Mouse (Mus musculus): ENCODE data around the gene H2afy.
A peak's percentile ranks its signal among the peaks of the same experiment; 100 is the strongest.

The H2afy gene

GRCm38 (mm10) chr13:56110694-56111531, 25.2 kb downstream of the H2afy start:
- DNase-seq, result no peak

- DNase-seq, result no peak
Measured at GRCm38 (mm10) chr13:56109703-56110102, 26.5 kb downstream of the H2afy start.

GRCm38 (mm10) chr13:56108849-56109519, 27.2 kb downstream of the H2afy start:
- no peak for DNase-seq

- DNase-seq, result peak in 1 of 2 experiments; percentile 33
Measured at GRCm38 (mm10) chr13:56104971-56105391, 31.2 kb downstream of the H2afy start.

GRCm38 (mm10) chr13:56103796-56104746, 32.1 kb downstream of the H2afy start:
- DNase-seq, result no peak

GRCm38 (mm10) chr13:56102160-56102559, 34.0 kb downstream of the H2afy start:
- DNase-seq, result no peak

DNA sequence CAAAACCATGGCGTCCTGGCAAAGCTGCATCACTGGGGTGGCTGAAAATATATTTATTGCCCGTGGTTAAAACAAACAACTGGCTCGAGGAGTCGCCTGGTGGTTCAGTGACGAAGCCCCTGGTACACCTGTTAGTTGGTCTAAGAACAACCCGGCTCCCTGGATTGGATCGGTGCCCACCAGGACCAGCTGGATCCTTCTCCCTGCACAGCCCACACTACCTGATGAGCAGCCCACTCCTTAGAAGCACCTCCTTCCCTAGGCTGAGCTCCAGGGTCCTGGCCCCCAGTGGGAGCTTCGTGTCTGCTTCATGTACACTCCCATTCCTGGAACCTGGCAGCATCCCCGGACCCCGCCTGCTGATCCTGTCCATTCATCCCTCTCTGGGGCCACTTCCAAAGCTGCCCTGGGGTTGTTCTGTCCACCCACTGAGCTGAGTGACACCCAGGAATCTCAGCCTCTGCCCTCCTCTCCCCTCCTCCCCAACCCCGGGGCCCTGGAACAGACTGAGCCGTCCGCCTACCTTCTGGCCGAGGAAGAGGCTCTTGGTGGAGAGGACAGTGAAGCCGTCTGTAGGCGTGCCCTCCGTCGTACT, 40.5 kb downstream of the H2afy start:
- DNase-seq, result no peak

DNA sequence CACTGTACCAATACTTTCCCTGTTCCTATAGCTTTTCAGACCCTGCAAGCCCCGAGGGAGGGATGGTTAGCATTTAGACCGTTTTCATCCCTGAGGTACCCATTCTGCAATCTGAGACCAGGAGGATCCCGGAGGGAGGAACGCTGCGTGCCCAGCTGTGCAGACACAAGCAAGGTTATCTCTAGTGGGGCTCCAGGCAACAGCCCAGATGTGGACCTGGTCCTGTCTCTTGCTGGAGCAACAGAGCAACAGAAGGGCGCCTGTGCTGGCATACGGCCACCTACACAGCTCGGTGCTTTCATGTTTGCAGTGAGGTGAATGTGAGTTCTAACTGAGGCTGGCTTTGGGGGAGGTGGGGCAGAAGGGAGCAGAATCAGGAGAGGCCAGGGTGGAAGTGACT, 41.6 kb downstream of the H2afy start:
- DNase-seq, result no peak

DNA sequence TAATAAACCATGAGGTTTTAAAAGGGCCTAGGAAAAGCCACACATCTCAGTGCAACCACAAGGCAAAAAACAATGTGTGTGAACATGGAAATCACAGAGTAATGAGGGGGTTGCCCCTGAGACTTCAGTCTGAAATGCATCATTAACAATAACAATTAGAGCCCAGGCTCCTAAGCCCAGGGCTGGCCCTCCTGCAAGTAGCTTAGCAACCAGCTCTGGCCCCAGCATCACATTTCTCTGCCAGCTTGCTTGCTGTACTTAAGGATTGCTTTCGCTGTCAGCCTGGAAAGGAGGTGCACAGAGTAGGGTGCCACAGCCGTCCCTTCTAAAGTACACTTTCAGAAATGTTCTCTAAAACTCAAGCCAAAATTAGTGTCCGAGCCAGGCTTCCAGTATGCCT, 42.5 kb downstream of the H2afy start:
- no peak for DNase-seq

DNA sequence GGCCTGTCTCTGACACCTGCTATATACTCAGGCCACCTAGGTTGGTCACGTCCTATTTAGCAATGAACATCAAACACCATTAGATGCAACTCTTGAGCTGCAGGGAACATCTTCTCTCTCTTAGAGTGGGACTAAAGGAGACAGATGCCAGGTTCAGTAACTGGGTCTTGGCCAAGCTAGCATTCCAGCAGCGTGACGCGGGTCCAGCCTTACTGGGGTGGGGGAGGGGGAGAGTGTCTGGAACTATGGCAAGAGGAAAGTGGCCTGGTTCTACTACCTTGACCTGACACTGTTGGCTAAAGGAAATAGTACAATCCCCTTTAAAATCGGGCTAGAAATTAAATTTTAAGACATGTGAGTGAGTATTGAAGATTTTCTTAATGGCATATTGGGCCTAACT, 43.6 kb downstream of the H2afy start:
- DNase-seq, result peak in 1 of 2 experiments; percentile 40

- peak in 1 of 2 experiments; percentile 46 for DNase-seq
Measured at GRCm38 (mm10) chr13:56090597-56090996, 45.6 kb downstream of the H2afy start.

GRCm38 (mm10) chr13:56088602-56089001, 47.6 kb downstream of the H2afy start:
- no peak for DNase-seq

GRCm38 (mm10) chr13:56087936-56088335, 48.2 kb downstream of the H2afy start:
- DNase-seq, result peak; percentile 9 to 32

DNA sequence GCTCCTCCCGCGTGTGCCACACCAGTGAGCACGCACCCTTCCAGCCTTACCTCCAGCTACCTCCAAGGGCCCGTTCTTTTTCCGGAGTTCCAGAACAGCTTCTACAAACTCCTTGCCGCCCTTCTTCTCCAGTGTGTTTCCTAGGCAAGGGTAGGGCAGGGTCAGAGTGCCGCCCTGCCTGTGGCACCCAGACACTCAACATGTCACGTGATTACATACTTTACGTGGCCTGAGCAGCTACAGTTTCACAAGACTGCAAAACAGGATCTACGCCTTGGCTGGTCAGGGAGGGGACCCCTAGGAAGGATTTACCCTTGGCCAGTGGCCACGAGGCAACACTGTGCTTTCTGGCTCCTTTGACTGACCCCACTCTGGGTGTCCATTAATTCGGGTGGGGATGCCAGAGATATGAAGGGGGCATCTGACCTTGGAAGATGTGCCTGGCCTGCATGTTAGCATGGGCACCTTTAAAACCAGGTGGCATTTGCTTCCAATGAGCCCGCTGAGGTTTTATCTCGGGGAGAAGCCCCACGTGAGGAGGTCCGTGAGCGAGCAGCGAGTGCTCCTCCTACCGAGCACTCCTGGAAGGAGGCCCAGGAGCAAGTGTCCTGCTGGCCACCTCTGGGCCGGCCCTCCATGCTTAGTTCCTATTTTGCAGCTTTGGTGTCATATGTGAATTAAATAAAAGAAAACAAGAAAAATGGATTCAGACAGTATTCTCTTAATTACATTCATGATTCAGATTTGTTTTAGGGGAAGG, 51.8 kb downstream of the H2afy start:
- no peak for DNase-seq

- DNase-seq, result no peak
Measured at GRCm38 (mm10) chr13:56081656-56082055, 54.5 kb downstream of the H2afy start.

DNA sequence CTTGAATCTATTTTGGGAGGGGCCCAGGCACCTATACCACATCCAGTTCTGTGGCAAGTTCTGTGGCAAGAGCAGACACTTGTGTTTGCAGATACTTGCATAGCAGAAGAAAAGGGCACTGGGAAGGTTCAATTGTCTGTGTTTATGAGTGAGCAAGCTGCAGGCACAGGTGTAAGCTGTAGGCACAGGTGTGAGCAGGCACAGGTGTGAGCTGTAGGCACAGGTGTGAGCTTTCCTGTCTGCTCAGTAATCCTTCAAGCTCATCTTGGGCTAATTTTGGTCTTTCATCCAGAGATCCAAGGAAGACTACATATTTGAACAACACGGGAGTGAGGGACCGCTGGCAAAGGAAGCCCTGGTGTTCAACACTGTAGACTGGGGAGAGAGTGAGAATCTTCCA, 56.5 kb downstream of the H2afy start:
- DNase-seq, result no peak

DNA sequence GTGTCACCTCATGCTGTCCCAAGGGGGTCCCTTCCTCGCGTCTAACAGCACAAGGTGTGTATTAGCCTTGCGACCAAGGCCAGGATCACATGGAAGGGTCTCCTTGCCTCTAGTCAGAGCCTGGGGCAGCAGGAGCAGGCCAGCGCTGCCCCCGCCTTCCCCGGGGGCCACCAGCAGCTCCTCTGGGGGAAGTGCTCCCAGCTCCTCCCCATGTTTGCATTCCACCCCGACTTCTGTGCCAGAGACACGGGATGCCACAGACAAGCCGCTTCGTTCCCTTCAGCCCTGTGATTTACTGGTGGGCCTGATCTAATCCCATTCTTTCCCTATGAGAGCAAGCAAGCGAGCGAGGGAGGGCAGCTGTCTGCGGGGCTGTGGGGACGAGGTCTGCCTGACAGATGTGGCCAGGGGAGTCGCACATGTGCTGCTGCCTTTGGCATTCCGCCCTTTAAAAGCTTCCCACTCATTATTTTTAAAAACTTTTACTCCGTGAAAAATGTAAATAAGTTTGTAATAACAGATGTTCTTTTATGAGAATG, 57.4 kb downstream of the H2afy start:
- no peak for DNase-seq

DNA sequence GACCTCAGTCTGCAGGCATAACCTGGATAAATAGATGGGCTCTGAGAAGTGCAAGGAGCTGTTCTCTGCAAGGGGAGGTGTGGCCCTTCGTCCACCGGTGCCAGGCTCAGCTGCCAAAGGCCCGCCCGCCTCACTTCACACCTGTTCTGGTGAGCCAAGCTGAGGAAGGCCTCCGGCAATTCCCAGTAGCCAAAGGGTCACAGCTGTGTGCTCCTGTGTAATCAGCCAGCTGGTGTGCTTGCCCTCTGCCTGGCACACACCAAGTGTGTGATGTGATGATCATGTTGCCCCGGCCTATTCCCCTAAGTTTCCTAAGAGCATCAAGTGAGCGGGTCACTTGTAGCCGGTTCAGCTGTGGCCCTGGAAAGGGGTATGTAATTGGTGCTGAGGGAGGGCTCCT, 60.2 kb downstream of the H2afy start:
- no peak for DNase-seq

- no peak for DNase-seq
Measured at GRCm38 (mm10) chr13:56073186-56073585, 63.0 kb downstream of the H2afy start.

- no peak for DNase-seq
Measured at GRCm38 (mm10) chr13:56072268-56072607, 63.9 kb downstream of the H2afy start.

GRCm38 (mm10) chr13:56071586-56072267, 64.4 kb downstream of the H2afy start:
- no peak for DNase-seq
